Mouse (Mus musculus): ENCODE results near the gene Hmgxb4.

Hmgxb4 gene

DNA sequence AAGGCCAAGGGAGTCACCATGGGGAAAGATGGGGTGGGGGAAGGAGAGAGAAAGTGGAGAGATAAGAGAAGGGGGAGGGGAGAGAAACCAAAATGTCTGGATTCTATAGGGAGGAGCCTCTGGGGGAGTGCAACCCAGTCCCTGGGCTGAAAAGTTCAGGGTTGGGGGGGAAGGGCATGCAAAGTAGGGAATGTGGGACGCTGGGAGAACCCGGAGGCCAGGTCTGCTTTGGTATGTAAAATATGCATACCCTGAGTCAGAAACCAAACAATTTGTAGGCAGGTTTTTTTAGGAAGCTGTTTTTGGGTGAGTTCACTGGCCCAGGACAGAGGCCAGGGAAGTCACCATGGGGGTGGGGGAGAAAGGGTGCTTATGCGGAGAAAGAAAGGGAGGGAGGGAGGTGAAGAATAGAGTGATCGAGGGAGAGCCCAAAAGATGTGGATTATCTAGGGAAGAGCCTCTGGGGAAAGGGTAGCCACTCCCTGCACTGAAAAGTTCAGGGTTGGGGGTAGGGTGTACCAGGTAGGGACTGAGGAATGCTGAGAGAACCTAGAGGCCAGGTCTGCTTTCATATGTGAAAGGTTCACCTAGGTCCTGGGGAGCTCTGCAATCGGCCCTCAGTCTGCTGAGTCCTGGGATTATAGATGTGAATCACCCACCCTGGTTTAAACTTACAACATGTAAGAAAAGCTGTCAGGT, 25.3 kb downstream of the Hmgxb4 start:
- no peak for DNase-seq (ENCODE audit: low spot score)

DNA sequence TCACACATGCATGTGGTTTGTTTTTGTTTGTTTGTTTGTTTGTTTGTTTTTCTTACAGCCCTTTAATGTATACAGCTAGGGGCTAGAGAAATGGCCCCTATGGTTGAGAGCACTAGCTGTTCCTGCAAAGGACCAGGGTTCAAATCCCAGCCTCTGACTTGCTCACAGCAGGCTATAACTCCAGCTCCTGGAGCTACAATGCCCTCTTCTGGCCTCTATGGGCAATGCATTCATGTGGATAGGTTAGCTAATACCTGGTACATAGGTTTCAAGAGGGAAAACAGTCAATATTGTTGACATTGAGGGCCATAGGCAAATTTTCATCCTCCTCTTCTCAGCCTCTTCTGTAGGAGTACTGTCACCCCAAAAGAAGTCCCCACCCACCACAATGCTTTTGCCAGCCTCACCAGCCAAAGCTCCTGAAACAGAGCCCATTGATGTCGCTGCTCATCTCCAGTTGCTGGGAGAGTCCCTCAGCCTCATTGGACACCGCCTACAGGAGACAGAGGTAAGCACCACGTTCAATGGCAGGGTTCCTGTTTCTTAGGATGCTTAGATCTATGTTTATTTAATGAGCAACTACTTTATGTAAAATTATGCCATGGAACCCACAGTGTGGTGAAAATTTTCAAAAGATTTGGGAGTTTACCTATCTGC, 30.6 kb downstream of the Hmgxb4 start:
- no peak for DNase-seq (ENCODE audit: low spot score)

DNA sequence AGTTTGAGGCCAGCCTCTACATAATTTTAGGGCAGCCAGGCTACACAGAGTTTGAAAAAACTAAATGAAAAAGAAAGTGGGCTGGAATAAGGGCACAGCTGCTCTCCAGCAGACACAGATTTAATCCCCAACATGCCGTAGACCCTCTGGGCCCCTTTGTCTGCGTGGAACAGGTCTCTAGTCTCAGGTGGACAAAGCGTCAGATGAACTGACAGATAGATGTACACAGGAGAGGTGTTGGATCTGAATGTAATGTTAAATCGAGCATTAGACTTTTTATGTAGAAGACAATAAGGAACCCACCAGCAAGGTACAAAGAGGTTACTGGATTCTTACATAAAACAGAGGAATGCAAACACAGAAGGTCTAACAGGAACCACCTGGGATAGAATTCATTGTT, 32.7 kb downstream of the Hmgxb4 start:
- no peak for DNase-seq (ENCODE audit: low spot score)

DNA sequence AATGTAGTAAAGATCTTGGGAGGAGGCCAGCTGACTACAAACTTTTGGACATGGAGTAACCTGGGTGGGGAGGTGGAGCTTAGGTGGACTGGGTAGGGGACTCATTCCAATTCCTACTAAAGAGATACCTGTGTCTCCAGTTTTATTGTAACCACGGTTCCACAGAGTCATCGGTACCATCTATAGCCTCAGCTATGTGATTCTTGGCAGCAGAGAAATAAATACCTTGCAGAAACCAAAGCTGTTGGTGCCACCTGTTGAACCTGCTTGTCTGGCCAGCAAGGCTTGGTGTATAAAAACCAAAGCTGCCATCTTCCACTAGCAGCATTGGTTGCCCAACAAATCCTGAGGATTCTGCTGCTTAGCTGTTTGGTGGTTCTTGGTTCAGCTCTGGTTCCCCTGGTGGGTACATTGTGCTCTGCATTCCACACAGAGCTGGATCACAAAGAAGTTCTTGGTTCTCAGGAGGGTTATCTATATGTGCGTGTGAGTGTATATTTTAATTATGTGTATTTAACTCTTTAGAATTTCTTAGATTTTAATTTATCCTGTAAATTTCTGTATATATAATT, 37.4 kb downstream of the Hmgxb4 start:
- no peak for DNase-seq (ENCODE audit: low spot score)

DNA sequence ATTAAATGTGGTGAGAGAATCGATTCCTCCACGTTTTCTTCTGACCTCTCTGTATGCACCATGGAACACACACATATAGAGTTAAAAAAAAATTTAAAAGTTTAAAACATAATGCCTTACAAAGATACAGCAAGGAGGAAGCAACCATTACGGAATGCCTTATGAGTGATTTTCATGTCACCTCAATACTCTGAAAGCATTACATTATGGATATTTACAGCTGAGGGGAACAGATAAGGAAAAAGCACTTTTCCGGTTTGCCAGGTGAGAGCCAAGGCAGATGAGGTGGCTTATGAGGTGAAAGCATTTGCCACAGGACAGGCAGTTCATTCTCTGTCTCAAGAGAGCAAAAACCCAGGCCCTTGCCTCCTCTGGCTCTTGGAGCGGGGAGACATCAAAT, 39.8 kb downstream of the Hmgxb4 start:
- DNase-seq (ENCODE audit: low spot score): no peak

DNA sequence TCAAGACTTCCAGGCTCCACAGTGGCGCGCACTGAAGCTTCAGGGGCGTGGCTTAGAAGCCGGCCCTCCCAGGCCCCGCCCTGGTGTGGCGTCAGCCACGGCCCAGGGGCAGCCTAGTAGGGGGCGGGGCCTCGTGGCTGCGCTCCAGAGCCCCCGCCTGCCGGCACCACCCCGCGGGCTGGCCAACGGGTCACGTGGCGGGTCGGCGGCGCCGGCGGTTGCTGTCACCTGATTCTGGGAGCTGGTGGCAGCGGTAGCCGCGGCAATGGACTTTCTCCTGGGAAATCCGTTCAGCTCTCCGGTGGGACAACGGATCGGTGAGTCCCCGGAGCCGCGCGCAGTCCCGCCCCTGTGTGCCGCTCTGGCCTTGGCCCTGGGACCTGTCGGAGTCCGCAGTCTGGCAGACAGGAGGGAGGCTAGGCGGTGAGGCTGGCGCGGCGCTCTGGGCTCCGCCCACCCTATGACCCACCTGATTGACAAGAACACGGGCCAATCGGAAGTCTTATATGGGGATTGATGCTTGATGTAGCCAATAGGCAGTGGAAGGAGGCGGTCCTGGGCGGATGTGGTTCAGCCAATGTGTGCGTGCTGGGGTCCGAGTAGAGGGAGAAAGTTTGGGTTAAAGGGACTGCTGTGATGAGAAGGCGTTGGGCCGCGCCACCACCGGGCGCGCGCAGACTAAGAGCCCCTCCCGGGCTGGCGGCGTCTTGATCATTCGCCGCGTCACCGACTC, 40.5 kb downstream of the Hmgxb4 start, which contains the start of gene Tom1:
Gene Tom1 (plus strand): TSS at position 195 of the 733 bp plus-strand sequence.
- peak; percentile 99 for DNase-seq (ENCODE audit: low spot score)

DNA sequence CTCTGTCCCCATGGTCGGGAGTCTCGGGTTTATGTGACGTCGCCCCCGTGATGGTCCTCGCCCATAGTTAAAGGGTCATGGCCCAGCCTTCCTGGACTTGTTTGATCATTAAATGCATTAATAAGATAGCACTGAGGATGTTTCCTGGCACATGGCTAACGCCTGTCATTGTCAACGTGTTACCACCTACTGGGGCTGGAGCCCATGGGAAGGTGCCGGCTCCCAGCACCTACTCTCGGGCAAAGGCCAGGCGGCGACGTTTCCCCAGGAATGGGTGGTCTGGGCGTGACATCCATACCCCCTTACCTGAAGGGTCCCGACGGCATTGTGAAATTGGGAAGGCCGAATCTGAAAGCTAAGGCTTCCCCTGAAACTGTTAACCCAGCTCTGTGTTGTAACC, 41.1 kb downstream of the Hmgxb4 start:
- DNase-seq (ENCODE audit: low spot score): no peak

GRCm38 (mm10) chr8:75035640-75036039, 42.5 kb downstream of the Hmgxb4 start:
- no peak for DNase-seq (ENCODE audit: low spot score)

DNA sequence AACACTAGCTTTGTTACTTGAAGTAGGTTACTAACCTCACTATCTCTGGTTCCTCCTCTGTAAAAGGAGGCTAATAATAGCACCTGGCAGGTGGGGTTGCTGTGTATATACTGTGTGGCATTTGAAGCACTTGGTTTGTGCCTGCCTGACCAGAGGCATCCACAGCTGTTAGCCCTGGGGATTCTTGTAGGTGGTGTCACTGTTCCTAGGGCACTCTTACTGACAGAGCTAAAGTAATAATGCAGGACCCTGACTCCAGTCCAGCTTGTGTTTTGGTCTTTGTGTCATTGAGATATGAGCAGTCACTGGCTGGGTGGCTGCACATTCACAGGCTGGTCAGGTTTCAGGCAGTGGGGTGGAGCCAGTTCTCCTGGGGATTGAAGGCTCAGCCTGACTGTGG, 45.3 kb downstream of the Hmgxb4 start:
- no peak for DNase-seq (ENCODE audit: low spot score)

GRCm38 (mm10) chr8:75039754-75040153, 46.6 kb downstream of the Hmgxb4 start:
- DNase-seq (ENCODE audit: low spot score): no peak

DNA sequence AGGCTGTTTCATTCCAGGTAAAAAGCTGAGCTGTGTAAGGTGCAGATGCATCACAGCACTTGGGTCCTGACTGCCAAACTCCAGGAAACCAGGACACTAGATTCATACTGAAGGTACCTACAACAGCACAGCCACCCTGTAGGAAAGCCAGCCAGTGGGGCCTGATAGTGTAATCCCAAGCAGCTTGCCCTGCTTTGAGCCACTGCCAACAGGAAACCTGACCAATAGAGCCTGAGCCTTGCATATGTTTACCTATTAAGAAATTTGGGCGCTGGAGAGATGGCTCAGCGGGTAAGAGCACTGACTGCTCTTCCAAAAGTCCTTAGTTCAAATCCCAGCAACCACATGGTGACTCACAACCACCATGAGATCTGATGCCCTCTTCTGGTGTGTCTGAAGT, 49.0 kb downstream of the Hmgxb4 start:
- no peak for DNase-seq (ENCODE audit: low spot score)

DNA sequence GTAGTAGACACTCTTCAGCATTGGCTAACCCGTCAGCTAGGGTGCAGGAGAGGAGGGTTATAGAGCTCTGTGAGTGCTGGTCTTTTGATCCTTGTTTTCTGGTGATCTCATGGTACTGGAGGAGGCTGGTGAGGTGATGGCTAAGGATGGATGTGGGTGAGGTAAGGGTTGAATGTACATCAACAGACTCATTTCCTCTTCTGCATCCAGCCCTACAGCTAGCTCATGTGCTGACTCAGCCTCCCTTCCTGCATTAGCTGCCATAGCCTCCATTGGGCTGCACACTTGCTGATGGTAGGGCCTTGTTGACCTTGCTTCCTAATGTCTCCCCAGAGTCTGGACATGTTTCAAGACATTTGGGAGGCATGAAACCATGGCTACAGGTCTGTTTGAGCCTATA, 49.8 kb downstream of the Hmgxb4 start:
- no peak for DNase-seq (ENCODE audit: low spot score)

- no peak for DNase-seq (ENCODE audit: low spot score)
Observed at GRCm38 (mm10) chr8:75046303-75046702, 53.1 kb downstream of the Hmgxb4 start.

GRCm38 (mm10) chr8:75047784-75048183, 54.6 kb downstream of the Hmgxb4 start:
- DNase-seq (ENCODE audit: low spot score): no peak

DNA sequence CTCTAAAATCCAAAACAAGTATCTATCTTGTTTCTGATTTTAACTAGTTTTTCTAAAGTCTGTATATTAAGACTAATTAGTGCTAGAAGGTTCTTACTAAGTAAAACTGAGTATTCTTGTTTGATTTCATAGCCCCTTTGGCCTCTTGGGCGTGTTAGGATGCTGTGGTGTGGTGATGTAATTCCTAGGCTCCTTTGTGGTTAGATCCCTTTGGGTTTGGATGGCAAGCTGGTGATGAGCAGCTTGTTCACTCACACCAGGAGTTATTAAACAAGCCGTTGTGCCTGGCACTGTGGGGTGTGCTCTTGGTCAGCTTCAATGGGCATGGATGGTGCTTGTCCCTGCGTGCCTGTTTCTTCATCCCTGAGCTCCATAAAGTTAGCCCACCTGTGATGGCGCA, 60.2 kb downstream of the Hmgxb4 start:
- no peak for DNase-seq (ENCODE audit: low spot score)

DNA sequence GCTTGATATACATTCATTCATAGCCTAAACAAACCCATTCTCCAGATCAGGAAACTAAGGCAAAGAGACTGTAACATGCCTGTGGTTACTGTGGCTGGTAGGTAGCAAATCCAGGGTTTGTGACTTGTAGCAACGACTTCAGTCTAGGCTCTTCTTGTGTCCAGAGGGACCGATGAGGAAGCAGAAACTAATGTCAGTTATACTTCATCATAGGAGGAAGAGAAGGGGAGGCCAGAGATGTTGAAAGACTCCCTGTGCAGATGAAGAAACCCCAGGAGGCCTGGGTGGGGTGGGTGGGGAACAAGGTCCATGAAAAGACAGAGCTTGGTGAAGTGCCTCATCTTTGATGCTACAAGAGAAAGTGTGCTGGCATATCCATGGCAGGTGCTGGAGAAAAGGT, 62.5 kb downstream of the Hmgxb4 start:
- no peak for DNase-seq (ENCODE audit: low spot score)

GRCm38 (mm10) chr8:75060022-75060421, 66.9 kb downstream of the Hmgxb4 start:
- no peak for DNase-seq (ENCODE audit: low spot score)

DNA sequence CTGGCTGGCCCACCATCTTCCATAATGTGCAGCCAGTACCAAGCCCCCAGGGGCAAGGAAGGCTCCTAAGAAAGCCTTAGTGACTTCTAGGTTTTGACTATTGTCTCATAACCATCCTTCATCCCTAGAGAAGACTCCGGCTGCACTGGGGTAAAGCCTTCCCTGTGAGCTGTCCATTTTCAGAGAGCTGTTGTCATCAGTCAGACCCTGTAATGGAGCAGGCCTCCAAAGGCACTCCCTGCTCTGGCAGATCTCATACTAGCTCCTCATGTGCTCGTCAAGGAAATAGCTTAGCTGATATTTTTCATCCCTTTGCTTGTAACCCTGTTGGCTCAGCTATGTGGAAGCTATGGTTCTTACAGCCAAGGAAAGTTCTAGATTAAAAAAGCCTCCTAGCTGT, 67.7 kb downstream of the Hmgxb4 start:
- DNase-seq (ENCODE audit: low spot score): no peak

GRCm38 (mm10) chr8:75063290-75063689, 70.1 kb downstream of the Hmgxb4 start:
- DNase-seq (ENCODE audit: low spot score): no peak

DNA sequence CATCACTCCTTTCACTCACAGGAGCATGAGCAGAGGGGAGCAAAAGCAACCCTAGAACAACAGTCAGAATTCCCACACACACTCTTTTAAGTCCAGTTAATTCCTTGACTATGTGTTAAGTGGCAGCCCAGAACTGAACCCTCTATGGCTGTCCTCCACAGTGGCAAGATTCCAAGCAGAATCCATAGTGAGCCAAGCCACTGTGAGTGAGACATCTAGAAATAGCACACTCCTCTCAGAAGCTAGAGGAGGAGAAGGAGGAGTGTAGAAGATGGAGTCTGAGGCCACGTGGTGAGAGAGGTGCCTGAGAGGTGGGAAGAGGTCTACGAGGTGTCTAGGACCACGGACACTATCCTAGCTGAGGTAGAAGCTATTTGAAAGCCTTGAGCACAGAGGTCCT, 71.6 kb downstream of the Hmgxb4 start:
- DNase-seq (ENCODE audit: low spot score): no peak

DNA sequence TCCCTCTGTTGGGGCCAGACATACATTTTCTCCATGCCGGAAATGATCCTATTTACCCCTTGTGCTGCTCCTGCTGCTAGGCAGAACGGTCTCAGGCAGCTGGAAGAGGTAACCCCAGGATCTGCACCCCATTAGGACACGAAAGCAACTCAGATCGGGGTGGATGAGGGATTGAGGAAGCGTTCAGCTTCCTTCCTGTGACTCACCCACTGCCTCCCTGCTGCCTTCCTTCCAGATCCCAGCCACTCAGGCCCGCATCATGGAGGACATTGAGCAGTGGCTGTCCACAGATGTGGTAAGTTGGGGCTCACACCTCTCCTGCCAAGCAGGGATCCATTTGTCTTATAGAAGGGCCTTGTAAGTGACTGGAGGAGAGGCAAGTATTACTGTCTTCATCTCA, 74.1 kb downstream of the Hmgxb4 start:
- no peak for DNase-seq (ENCODE audit: low spot score)

DNA sequence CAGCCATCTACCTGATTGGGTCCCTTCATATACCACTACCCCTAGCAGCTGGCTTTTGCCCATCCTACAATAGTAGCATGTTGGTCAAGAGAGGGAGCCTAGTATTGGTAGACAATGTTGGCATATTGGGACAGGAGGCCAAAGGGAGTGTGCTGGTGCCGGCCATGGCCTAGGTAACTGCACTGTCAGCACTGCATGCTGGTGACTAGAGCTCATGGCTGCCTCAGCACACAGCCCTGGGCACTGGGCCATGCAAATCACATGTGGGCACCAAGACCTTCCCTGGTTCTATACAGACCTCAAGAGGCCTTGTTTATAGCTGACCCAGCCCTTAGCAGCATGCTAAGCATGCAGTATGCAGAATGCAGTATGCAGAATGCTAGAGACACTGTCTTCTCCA, 77.1 kb downstream of the Hmgxb4 start:
- DNase-seq (ENCODE audit: low spot score): no peak

All from layer of hippocampus, adult 9-10 months (tissue).